Mouse (Mus musculus): ENCODE measurements at regions not wholly inside any gene's neighbourhood (a gene's known extent, or its start where the extent isn't known, plus 50 kb on each side); places are given as distances from the start of the nearest gene placed in this dataset.

- no peak for DNase-seq (ENCODE audit: low spot score in 2 of 2)
Measured at GRCm38 (mm10) chr6:50961592-50961991, 307.4 kb upstream of the Npvf start.

- no peak for DNase-seq (ENCODE audit: low spot score in 2 of 2)
Measured at GRCm38 (mm10) chr6:50968546-50968945, 314.3 kb upstream of the Npvf start.

- DNase-seq (ENCODE audit: low spot score in 2 of 2), result no peak
Measured at GRCm38 (mm10) chr6:50969341-50969740, 315.1 kb upstream of the Npvf start.

GRCm38 (mm10) chr6:50969997-50970396, 315.8 kb upstream of the Npvf start:
- no peak for DNase-seq (ENCODE audit: low spot score in 2 of 2)

GRCm38 (mm10) chr6:50970770-50971169, 316.5 kb upstream of the Npvf start:
- DNase-seq (ENCODE audit: low spot score in 2 of 2), result no peak

GRCm38 (mm10) chr6:50972268-50972667, 318.0 kb upstream of the Npvf start:
- no peak for DNase-seq (ENCODE audit: low spot score in 2 of 2)

- DNase-seq (ENCODE audit: low spot score in 2 of 2), result no peak
Measured at GRCm38 (mm10) chr6:50973231-50973654, 319.0 kb upstream of the Npvf start.

GRCm38 (mm10) chr6:50973815-50974214, 319.6 kb upstream of the Npvf start:
- DNase-seq (ENCODE audit: low spot score in 2 of 2), result no peak

GRCm38 (mm10) chr6:50974961-50975360, 320.7 kb upstream of the Npvf start:
- no peak for DNase-seq (ENCODE audit: low spot score in 2 of 2)

- DNase-seq (ENCODE audit: low spot score in 2 of 2), result no peak
Measured at GRCm38 (mm10) chr6:50976973-50977372, 322.7 kb upstream of the Npvf start.

GRCm38 (mm10) chr6:50977381-50977780, 323.1 kb upstream of the Npvf start:
- no peak for DNase-seq (ENCODE audit: low spot score in 2 of 2)

GRCm38 (mm10) chr6:50978016-50978415, 323.8 kb upstream of the Npvf start:
- no peak for DNase-seq (ENCODE audit: low spot score in 2 of 2)

GRCm38 (mm10) chr6:50978571-50978970, 324.3 kb upstream of the Npvf start:
- no peak for DNase-seq (ENCODE audit: low spot score in 2 of 2)

- DNase-seq (ENCODE audit: low spot score in 2 of 2), result no peak
Measured at GRCm38 (mm10) chr6:50979764-50980163, 325.5 kb upstream of the Npvf start.

- DNase-seq (ENCODE audit: low spot score in 2 of 2), result no peak
Measured at GRCm38 (mm10) chr6:50980311-50980710, 326.1 kb upstream of the Npvf start.

- DNase-seq (ENCODE audit: low spot score in 2 of 2), result no peak
Measured at GRCm38 (mm10) chr6:50981702-50982309, 327.6 kb upstream of the Npvf start.

- DNase-seq (ENCODE audit: low spot score in 2 of 2), result no peak
Measured at GRCm38 (mm10) chr6:50982856-50983255, 328.6 kb upstream of the Npvf start.

- no peak for DNase-seq (ENCODE audit: low spot score in 2 of 2)
Measured at GRCm38 (mm10) chr6:50983511-50984099, 329.4 kb upstream of the Npvf start.

GRCm38 (mm10) chr6:50984157-50984905, 330.1 kb upstream of the Npvf start:
- DNase-seq (ENCODE audit: low spot score in 2 of 2), result no peak

- DNase-seq (ENCODE audit: low spot score in 2 of 2), result no peak
Measured at GRCm38 (mm10) chr6:50986270-50986924, 332.2 kb upstream of the Npvf start.

- DNase-seq (ENCODE audit: low spot score in 2 of 2), result no peak
Measured at GRCm38 (mm10) chr6:50988561-50988960, 334.3 kb upstream of the Npvf start.

GRCm38 (mm10) chr6:50991528-50992125, 337.4 kb upstream of the Npvf start:
- DNase-seq (ENCODE audit: low spot score in 2 of 2), result no peak

All from adrenal gland, postnatal 4 days (tissue).